Mouse (Mus musculus) liver, adult (tissue): ENCODE results near the gene Rap1gds1.

Experiments
- GATA4 ChIP-seq: IDR thresholded peaks from 2 replicates; pipeline ENCODE4 v1.6.1; 2014; ENCODE audit warnings: mild to moderate bottlenecking, low read length; ENCODE audit not compliant: insufficient replicate concordance

Rap1gds1 gene

GRCm38 (mm10) chr3:139074484-139075211, at the start of gene Rap1gds1:
Gene Rap1gds1, minus strand, starts transcription at chr3:139075201.
- TF ChIP-seq GATA4, result no peak; the same call in 1 of the 2 replicates

- TF ChIP-seq GATA4, result no peak
Observed at GRCm38 (mm10) chr3:139118446-139118845, 43.4 kb upstream of the Rap1gds1 start.

GRCm38 (mm10) chr3:139116733-139117337, 41.8 kb upstream of the Rap1gds1 start:
- TF ChIP-seq GATA4, result no peak

- TF ChIP-seq GATA4, result no peak
Observed at GRCm38 (mm10) chr3:139112335-139112973, 37.5 kb upstream of the Rap1gds1 start.

- no peak for TF ChIP-seq GATA4
Observed at GRCm38 (mm10) chr3:139111877-139112276, 36.9 kb upstream of the Rap1gds1 start.

GRCm38 (mm10) chr3:139108176-139108575, 33.2 kb upstream of the Rap1gds1 start:
- no peak for TF ChIP-seq GATA4

GRCm38 (mm10) chr3:139103914-139104313, 28.9 kb upstream of the Rap1gds1 start:
- no peak for TF ChIP-seq GATA4

- TF ChIP-seq GATA4, result no peak
Observed at GRCm38 (mm10) chr3:139103346-139103745, 28.3 kb upstream of the Rap1gds1 start.

GRCm38 (mm10) chr3:139101941-139102340, 26.9 kb upstream of the Rap1gds1 start:
- no peak for TF ChIP-seq GATA4

GRCm38 (mm10) chr3:139099284-139099683, 24.3 kb upstream of the Rap1gds1 start:
- TF ChIP-seq GATA4, result no peak

GRCm38 (mm10) chr3:139095894-139096293, 20.9 kb upstream of the Rap1gds1 start:
- no peak for TF ChIP-seq GATA4

GRCm38 (mm10) chr3:139088526-139088925, 13.5 kb upstream of the Rap1gds1 start:
- no peak for TF ChIP-seq GATA4

GRCm38 (mm10) chr3:139083778-139084539, 9.0 kb upstream of the Rap1gds1 start:
- TF ChIP-seq GATA4, result no peak

- no peak for TF ChIP-seq GATA4
Observed at GRCm38 (mm10) chr3:139079831-139080230, 4.8 kb upstream of the Rap1gds1 start.

- no peak for TF ChIP-seq GATA4
Observed at GRCm38 (mm10) chr3:139078010-139078409, 3.0 kb upstream of the Rap1gds1 start.
